Mouse (Mus musculus): ENCODE results near the gene Olfr372. TPM values are rescaled to one million over a fixed set of nuclear protein-coding genes. Genes with fewer than 3 reads are reported as not detected.
"Not testable (repeated sequence)": the region's sequence is repeated elsewhere in the genome, so short reads cannot be mapped to it uniquely, and the experiment has no call there.

The Olfr372 gene
- not detected in 2 replicates for polyA plus RNA-seq (2015; fragmentation: Nextera tagmentation; extraction: Ambion mirVana)

DNA sequence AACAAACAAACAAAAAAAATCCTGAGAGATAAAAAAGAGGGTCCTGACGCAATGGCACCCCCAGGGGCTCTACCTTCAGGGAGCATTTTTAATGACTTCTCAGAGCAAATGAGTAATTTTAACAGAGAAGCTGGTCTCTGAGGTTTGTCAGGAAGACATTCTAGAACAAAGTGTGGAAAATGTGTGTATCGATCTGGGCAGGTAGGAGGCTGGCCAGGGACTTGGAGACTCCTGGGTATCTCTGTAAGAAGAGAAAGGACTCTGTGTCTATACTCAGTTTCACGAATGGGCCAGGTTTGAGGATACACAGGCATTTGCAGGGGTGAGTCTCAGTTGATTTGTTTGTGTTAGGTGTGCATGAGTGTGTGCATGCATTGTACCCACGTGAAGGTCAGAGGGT, at the start of gene Olfr372:
Gene Olfr372, plus strand, starts transcription at position 301 of the 400 bp plus-strand sequence.
- not testable (repeated sequence) for H3K4me3 ChIP-seq (replicated peaks)

DNA sequence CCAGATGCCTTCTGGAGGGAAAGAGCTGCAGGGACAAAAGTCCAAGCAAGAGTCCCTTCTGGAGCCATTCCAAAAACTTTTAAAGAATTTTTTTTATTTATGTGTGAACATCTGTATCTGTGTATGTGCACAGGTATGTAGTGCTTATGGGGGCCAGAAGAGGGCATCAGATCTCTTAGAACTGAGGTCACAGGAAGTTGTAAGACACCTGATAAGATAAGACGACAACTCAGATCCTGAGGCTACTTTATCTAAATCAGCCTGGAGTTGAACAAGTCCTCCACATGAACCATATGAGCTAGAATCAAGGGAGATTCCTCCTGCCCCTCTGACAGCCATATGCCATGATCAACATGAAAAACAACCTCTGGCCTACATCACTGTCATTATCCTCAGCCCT, 41.6 kb upstream of the Olfr372 start:
- Histone ChIP-seq H3K4me3 (replicated peaks) (no peak overlapping the region), H3K27ac (replicated peaks) (no peak overlapping the region), H3K9me3 (replicated peaks) (no peaks in the 10 kb centered on the region), H3K27me3 (no peaks in the 10 kb centered on the region), H3K36me3 (replicated peaks) (no peaks in the 10 kb centered on the region), H3K4me1 (replicated peaks) (no peaks in the 10 kb centered on the region), H3K9ac (no peak overlapping the region), H3K4me2 (no peak overlapping the region)
- ATAC-seq (ENCODE audit: insufficient read depth): no peak
- WGBS (ENCODE audit: insufficient replicate concordance): 30% methylated on average over 1 of the region's 1 CpGs

More for the DNA sequence above, at the start of gene Olfr372:
- not testable (repeated sequence) for H3K27me3 ChIP-seq; ATAC-seq (ENCODE audit: insufficient read depth); H3K4me1 ChIP-seq (replicated peaks); H3K27ac ChIP-seq (replicated peaks); H3K4me2 ChIP-seq; H3K9me3 ChIP-seq (replicated peaks); H3K9ac ChIP-seq; H3K36me3 ChIP-seq (replicated peaks)
- WGBS (ENCODE audit: insufficient replicate concordance): 69% methylated on average over 4 of the region's 4 CpGs

DNA sequence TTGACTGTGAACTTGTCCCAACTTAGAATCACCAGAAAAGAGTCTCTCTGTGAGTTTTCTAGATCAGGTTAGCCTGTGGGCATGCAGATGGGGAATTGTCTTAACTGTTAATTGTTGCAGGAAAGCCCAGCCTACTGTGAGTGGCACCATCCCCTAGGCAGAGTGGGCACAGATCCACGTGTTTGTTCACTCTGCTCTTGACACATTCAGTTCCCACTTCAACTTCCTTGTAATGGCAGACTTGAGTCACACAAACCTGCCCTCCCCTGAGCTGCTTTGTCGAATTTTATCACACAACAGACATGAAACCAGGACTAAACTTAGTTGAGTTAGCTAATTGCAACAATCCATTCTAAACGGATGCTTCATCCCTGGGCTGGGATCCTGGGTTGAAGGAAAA, 40.8 kb upstream of the Olfr372 start:
- H3K36me3 ChIP-seq (replicated peaks): no peaks in the 10 kb centered on the region
- H3K27ac ChIP-seq (replicated peaks): no peak overlapping the region
- WGBS (ENCODE audit: insufficient replicate concordance): 39% methylated on average over 3 of the region's 3 CpGs
- H3K4me1 ChIP-seq (replicated peaks): no peaks in the 10 kb centered on the region
- ATAC-seq (ENCODE audit: insufficient read depth): no peak
- no peaks in the 10 kb centered on the region for H3K27me3 ChIP-seq
- no peak overlapping the region for H3K4me3 ChIP-seq (replicated peaks)
- no peak overlapping the region for H3K4me2 ChIP-seq
- no peaks in the 10 kb centered on the region for H3K9me3 ChIP-seq (replicated peaks)
- no peak overlapping the region for H3K9ac ChIP-seq

DNA sequence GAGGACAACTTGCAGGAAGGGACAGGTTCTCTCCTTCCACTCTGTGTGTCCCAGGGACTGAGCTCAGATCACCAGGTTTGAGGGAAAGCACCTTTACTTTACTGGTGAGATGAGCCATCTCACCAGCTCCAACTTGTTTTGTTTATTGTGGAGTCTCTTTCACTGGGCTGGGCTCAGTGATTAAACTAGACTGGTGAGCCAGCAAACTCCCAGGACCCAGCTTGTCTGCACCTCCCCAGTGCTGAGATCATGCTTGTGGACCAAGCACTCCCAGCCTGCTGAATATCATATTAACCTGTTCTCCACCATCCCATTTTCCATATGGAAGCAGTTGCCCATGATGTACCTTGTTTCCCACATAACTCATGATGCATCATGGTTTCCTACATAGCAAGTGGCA, 38.1 kb upstream of the Olfr372 start:
- H3K4me1 ChIP-seq (replicated peaks): no peaks in the 10 kb centered on the region
- no peak overlapping the region for H3K4me3 ChIP-seq (replicated peaks)
- no peaks in the 10 kb centered on the region for H3K27me3 ChIP-seq
- H3K36me3 ChIP-seq (replicated peaks): no peaks in the 10 kb centered on the region
- H3K9me3 ChIP-seq (replicated peaks): no peaks in the 10 kb centered on the region
- no peak overlapping the region for H3K27ac ChIP-seq (replicated peaks)
- ATAC-seq (ENCODE audit: insufficient read depth): no peak
- no peak overlapping the region for H3K9ac ChIP-seq
- no peak overlapping the region for H3K4me2 ChIP-seq

DNA sequence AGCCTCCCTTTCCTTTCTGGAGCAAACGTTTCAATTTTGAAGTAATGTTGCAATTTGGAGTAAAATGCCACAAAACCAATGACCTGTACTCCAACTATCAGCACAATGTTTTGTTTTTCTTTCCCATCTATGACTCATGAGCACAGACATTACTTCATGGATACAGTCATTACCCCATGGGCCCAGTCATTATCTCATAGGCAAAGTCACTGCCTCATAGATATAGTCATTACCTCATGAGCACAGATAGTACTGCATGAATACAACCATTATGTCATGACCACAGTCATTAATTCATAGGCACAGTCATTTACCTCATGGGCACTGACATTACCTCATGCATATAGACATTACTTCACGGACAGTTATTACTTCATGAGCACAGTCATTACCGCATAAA, 35.1 kb upstream of the Olfr372 start:
- 56% methylated on average over 3 of the region's 3 CpGs for WGBS (ENCODE audit: insufficient replicate concordance)
- Histone ChIP-seq H3K36me3 (replicated peaks) (no peaks in the 10 kb centered on the region), H3K9ac (no peak overlapping the region), H3K27me3 (no peaks in the 10 kb centered on the region), H3K4me2 (no peak overlapping the region), H3K27ac (replicated peaks) (no peak overlapping the region), H3K4me3 (replicated peaks) (no peak overlapping the region), H3K9me3 (replicated peaks) (no peaks in the 10 kb centered on the region), H3K4me1 (replicated peaks) (peaks cover 5% of the 10 kb centered on the region; the same call in 1 of the 2 replicates)
- no peak for ATAC-seq (ENCODE audit: insufficient read depth)

DNA sequence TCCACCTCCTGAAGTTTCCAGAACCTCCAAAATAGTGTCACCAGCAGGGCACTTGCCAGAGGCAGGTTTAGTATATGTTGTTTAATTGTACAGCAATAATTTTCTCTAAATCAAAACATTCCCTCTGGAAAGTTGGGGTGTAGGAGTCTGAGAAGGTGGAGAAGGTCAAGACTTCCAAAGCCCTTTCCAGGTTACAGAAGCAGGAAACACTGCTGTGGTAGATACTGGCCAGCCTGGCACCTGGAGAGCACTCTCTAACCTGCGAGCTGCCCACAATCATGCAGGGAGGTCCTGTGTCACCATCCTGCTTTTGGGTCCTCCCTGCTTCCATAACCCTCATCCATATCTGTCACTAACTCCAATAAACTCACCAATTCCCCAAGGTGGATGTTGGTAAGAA, 34.3 kb upstream of the Olfr372 start:
- Histone ChIP-seq H3K36me3 (replicated peaks) (no peaks in the 10 kb centered on the region), H3K9me3 (replicated peaks) (no peaks in the 10 kb centered on the region), H3K4me1 (replicated peaks) (peaks cover 5% of the 10 kb centered on the region; the same call in 1 of the 2 replicates), H3K9ac (no peak overlapping the region), H3K27ac (replicated peaks) (no peak overlapping the region), H3K4me2 (no peak overlapping the region), H3K4me3 (replicated peaks) (no peak overlapping the region), H3K27me3 (no peaks in the 10 kb centered on the region)
- no peak for ATAC-seq (ENCODE audit: insufficient read depth)
- 31% methylated on average over 1 of the region's 1 CpGs for WGBS (ENCODE audit: insufficient replicate concordance)

DNA sequence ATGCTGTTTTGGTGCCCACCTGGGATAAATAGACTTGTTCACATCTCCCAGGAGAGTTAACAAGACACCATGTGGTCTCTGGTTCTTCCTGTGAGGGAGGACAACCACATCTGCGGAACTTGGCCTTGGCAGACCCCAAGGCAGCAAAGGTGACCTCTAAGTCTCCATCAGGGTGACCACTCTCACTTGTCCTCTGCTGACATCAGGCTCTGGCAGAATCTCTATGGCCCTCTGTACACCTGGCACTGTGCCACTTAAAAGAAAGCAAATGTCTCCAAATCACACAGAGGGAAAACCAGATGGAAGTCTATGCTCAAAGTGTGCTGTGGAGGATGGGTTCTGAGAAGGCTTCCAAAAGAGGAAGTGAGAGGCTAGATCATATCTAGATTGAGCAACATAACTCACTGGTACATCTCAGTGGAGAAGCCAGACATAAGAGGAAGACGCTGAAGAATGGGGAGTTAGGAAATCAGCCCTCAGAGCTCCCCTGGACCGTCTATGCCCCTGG, 32.8 kb upstream of the Olfr372 start:
- Histone ChIP-seq H3K27me3 (no peaks in the 10 kb centered on the region), H3K36me3 (replicated peaks) (no peaks in the 10 kb centered on the region), H3K4me2 (no peak overlapping the region), H3K9me3 (replicated peaks) (no peaks in the 10 kb centered on the region), H3K4me1 (replicated peaks) (peaks cover 5% of the 10 kb centered on the region; the same call in 1 of the 2 replicates), H3K4me3 (replicated peaks) (no peak overlapping the region), H3K9ac (no peak overlapping the region), H3K27ac (replicated peaks) (0 out of 2 replicates have a peak overlapping the region, but pooled peaks have one; percentile 38)
- ATAC-seq (ENCODE audit: insufficient read depth): 0 out of 2 replicates have a peak, but pooled peaks have one; percentile 9
- 14% methylated on average over 3 of the region's 3 CpGs for WGBS (ENCODE audit: insufficient replicate concordance)

DNA sequence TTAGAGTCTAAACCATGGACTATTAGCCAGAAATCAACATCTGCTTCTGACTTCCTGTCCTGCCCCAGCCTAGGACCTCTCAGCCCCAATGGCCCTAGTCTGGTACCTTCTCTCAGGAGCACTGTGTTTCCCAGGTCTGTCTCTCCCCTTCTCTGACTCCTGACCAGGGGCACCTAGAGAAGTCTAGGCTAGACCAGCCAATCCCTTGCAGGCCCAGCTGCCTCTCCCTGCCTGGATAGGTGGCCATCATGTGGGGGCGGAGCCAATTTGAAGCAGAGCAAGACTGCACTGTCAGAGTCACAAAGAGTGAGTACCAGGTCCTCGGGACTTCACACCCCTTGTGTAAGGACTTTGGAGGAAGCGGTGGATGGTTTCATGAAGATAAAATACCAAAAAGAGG, 31.5 kb upstream of the Olfr372 start, which contains the start of gene Cyp4f18:
Gene Cyp4f18, minus strand, starts transcription at position 154 of the 400 bp plus-strand sequence.
- Histone ChIP-seq H3K4me2 (no peak within 1 kb of the TSS), H3K27ac (replicated peaks) (peak within 1 kb of the TSS; percentile 38; the same call in 1 of the 2 replicates), H3K27me3 (no peaks in the 10 kb centered on the region), H3K36me3 (replicated peaks) (no peaks in the 10 kb centered on the region), H3K9me3 (replicated peaks) (no peaks in the 10 kb centered on the region), H3K4me1 (replicated peaks) (peaks cover 5% of the 10 kb centered on the region; the same call in 1 of the 2 replicates), H3K9ac (no peak within 1 kb of the TSS), H3K4me3 (replicated peaks) (no peak within 1 kb of the TSS)
- 40% methylated on average over 3 of the region's 3 CpGs for WGBS (ENCODE audit: insufficient replicate concordance)
- ATAC-seq (ENCODE audit: insufficient read depth): no peak

DNA sequence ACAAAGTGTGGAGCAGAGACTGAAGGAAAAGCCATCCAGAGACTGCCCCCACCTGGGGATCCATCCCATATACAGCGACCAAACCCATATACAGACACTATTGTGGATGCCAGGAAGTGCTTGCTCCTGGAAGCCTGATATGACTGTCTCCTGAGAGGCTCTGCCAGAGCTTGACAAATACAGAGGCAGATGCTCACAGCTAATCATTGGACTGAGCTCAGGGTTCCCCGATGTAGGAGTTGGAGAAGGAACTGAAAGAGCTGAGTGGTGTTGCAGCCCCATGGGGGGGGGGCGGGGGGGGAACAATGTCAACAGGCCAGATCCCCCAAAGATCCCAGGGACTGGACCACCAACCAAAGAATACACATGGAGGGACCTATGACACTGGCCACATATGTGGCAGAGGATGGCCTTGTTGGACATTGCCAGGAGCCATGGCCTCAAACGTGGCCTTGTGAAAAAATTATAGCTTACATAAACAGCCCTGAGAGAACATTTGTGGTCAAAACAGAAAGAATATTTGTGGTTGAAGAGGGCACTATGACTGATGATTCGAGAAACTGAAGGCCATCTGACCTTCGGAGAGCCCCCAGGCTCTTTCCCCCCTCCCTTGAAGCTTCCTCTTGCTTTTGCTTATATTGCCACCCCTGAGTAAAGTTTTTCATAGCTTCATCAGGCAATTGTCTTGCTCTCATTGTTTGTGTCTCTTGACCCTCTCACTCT, 27.4 kb upstream of the Olfr372 start:
- H3K9me3 ChIP-seq (replicated peaks); H3K4me3 ChIP-seq (replicated peaks); H3K27me3 ChIP-seq; H3K4me1 ChIP-seq (replicated peaks); H3K4me2 ChIP-seq; H3K9ac ChIP-seq; ATAC-seq (ENCODE audit: insufficient read depth); H3K36me3 ChIP-seq (replicated peaks); H3K27ac ChIP-seq (replicated peaks): not testable (repeated sequence)
- WGBS (ENCODE audit: insufficient replicate concordance): 39% methylated on average over 6 of the region's 6 CpGs

DNA sequence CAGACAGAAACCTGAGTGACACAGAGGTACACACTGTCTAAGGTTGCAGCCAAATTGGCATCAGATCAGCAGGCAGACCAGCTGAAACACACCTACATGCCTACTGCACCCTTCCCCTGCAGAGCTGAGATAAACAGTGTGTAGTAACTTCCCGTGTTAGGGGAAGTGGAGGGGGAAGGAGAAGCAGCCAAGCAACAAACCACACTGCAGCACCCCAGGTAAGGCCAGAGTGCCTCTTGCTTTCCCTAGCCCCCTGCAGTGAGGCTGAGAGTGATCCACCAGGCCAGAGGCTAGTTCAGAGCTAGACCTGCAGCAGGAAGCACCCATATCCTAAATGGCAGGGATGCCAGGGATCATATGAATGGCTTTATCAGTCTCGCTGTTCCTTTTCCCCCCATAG, 23.7 kb upstream of the Olfr372 start:
- H3K4me3 ChIP-seq (replicated peaks); H3K9me3 ChIP-seq (replicated peaks); H3K4me2 ChIP-seq; H3K27ac ChIP-seq (replicated peaks); H3K27me3 ChIP-seq; H3K4me1 ChIP-seq (replicated peaks); ATAC-seq (ENCODE audit: insufficient read depth); H3K9ac ChIP-seq; H3K36me3 ChIP-seq (replicated peaks): not testable (repeated sequence)
- 21% methylated on average over 2 of the region's 2 CpGs for WGBS (ENCODE audit: insufficient replicate concordance)

DNA sequence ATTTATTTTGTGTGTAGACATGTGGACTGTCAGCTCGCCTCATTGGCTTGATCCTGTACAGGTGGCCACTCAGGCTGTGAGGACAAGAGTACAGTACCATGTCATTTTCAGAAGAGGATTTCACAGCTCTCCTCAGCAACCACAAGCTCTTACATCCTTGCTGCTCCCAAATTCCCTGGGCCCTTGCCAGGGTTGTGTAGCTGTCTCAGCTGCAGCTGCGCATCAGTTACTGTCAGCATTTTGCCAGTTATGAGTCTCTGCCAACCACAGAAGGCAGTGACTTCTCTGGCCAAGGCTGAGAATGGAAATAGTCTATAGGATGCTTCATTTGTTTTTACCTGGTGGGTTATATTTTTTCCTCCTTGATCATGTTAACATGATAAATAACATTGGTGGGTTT, 22.9 kb upstream of the Olfr372 start:
- no peaks in the 10 kb centered on the region for H3K9me3 ChIP-seq (replicated peaks)
- no peaks in the 10 kb centered on the region for H3K36me3 ChIP-seq (replicated peaks)
- WGBS (ENCODE audit: insufficient replicate concordance): 45% methylated on average over 2 of the region's 2 CpGs
- H3K4me2 ChIP-seq: no peak overlapping the region
- no peak overlapping the region for H3K9ac ChIP-seq
- H3K27me3 ChIP-seq: no peaks in the 10 kb centered on the region
- H3K4me1 ChIP-seq (replicated peaks): no peaks in the 10 kb centered on the region
- H3K4me3 ChIP-seq (replicated peaks): no peak overlapping the region
- ATAC-seq (ENCODE audit: insufficient read depth): no peak
- H3K27ac ChIP-seq (replicated peaks): no peak overlapping the region

DNA sequence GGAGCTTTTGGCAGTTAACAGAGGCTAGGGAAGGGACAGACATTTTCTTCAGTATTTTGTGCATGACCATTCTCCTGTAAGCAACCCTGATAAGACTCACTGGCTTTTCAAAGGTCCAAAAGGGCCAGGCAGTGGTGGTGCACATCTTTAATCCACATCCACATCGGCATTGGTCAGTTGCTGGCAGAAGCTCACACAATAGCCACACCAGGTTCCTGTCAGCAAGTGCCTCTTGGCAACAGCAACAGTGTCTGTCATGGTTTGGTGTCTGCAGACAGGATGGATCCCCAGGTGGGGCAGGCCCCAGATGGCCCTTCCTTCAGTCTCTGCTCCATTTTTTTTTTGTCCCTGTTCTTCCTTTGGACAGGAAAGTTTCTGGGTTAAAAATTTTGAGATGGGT, 22.0 kb upstream of the Olfr372 start:
- H3K36me3 ChIP-seq (replicated peaks): not testable (repeated sequence)

More for the DNA sequence above, 22.0 kb upstream of the Olfr372 start:
- not testable (repeated sequence) for ATAC-seq (ENCODE audit: insufficient read depth); H3K9ac ChIP-seq; H3K4me3 ChIP-seq (replicated peaks); H3K9me3 ChIP-seq (replicated peaks); H3K4me2 ChIP-seq; H3K4me1 ChIP-seq (replicated peaks); H3K27ac ChIP-seq (replicated peaks); H3K27me3 ChIP-seq
- 53% methylated on average over 1 of the region's 1 CpGs for WGBS (ENCODE audit: insufficient replicate concordance)

All from liver, embryonic 15.5 days (tissue).